Mouse (Mus musculus) hindbrain, embryonic 15.5 days (tissue): ENCODE measurements around the gene Il27. TPM values are rescaled to one million over a fixed set of nuclear protein-coding genes. Genes with fewer than 3 reads are reported as not detected.

Source experiments
- ATAC-seq: fragments of 200-750 bp; cut with Nextera tagmentation; 2 replicates; pipeline ENCODE4 v1.8.0; 2017; ENCODE audit warnings: low read depth, moderate number of reproducible peaks, moderate TSS enrichment; ENCODE audit not compliant: low FRiP score
- H3K27ac ChIP-seq: fragments of 300-500 bp; sonication (generic); replicated peaks from 2 replicates; pipeline ENCODE4 v1.5.1; 2015; ENCODE audit warnings: mild to moderate bottlenecking, inconsistent platforms
- H3K27me3 ChIP-seq: fragments of 300-500 bp; sonication (generic); 2 replicates; pipeline ENCODE4 v1.6.1; 2015; ENCODE audit warnings: control low read depth, inconsistent platforms
- H3K36me3 ChIP-seq: fragments of 300-500 bp; sonication (generic); 2 replicates; pipeline ENCODE4 v1.6.1; 2015; ENCODE audit warnings: control low read depth, inconsistent platforms
- H3K4me1 ChIP-seq: fragments of 300-500 bp; sonication (generic); replicated peaks from 2 replicates; pipeline ENCODE4 v1.6.1; 2015; ENCODE audit warnings: control low read depth, inconsistent platforms
- H3K4me2 ChIP-seq: fragments of 300-500 bp; sonication (generic); 2 replicates; pipeline ENCODE4 v1.6.1; 2015; ENCODE audit warnings: moderate library complexity, mild to moderate bottlenecking, inconsistent platforms
- H3K4me3 ChIP-seq: fragments of 300-500 bp; sonication (generic); 2 replicates; pipeline ENCODE4 v1.5.1; 2015; ENCODE audit warnings: mild to moderate bottlenecking, inconsistent platforms
- H3K9ac ChIP-seq: fragments of 300-500 bp; sonication (generic); 2 replicates; pipeline ENCODE4 v1.6.1; 2015; ENCODE audit warnings: inconsistent platforms
- H3K9me3 ChIP-seq: fragments of 300-500 bp; sonication (generic); 2 replicates; pipeline ENCODE4 v1.6.1; 2016; ENCODE audit warnings: control low read depth, inconsistent platforms
- WGBS: fragments of 180-500 bp; shearing (Covaris S2); methylation state at CpG from one replicate; pipeline ENCODE4 v1.1.7; 2015; 5-methylcytosine and 5-hydroxymethylcytosine counted together
- microRNA-seq: library from miRNA; unstranded; fragments of <30 nt; microRNA quantifications from one replicate; pipeline ENCODE4, GENCODE M21; 2016
- polyA plus RNA-seq: library from polyadenylated mRNA; unstranded; fragments of >200 nt; fragmentation: Nextera tagmentation; extraction: Ambion mirVana; gene quantifications from 2 replicates; pipeline ENCODE4 v1.2.1, GENCODE M21; 2015

Il27 gene
- polyA plus RNA-seq, 1 experiment from 2014 or later: not detected

- H3K9me3 ChIP-seq: no peaks in the 10 kb centered on the region
- H3K36me3 ChIP-seq: peaks cover 25% of the 10 kb centered on the region
- no peaks in the 10 kb centered on the region for H3K27me3 ChIP-seq
- under 1% methylated on average over 46 of the region's 46 CpGs for WGBS
- H3K9ac ChIP-seq: peak within 1 kb of the TSS; percentile 87
- peak within 1 kb of the TSS; percentile 98 for H3K4me3 ChIP-seq
- peak within 1 kb of the TSS; percentile 84 for H3K27ac ChIP-seq
- peaks cover 12% of the 10 kb centered on the region for H3K4me1 ChIP-seq
- peak within 1 kb of the TSS; percentile 75 for H3K4me2 ChIP-seq
- ATAC-seq: peak; percentile 95
These were observed 28.5 kb downstream of the Il27 start, which contains the start of gene Eif3c for GRCm38 (mm10) chr7:126566094-126566765. TSS of gene Eif3c (minus strand) at chr7:126566411.

- H3K9me3 ChIP-seq: no peaks in the 10 kb centered on the region
- peak overlapping the region; percentile 75 for H3K4me2 ChIP-seq
- H3K36me3 ChIP-seq: peaks cover 30% of the 10 kb centered on the region
- ATAC-seq: no peak
- H3K27ac ChIP-seq: peak overlapping the region; percentile 84
- no peaks in the 10 kb centered on the region for H3K27me3 ChIP-seq
- H3K9ac ChIP-seq: peak overlapping the region; percentile 87
- H3K4me1 ChIP-seq: peaks cover 12% of the 10 kb centered on the region
- WGBS: under 1% methylated on average over 28 of the region's 28 CpGs
- peak overlapping the region; percentile 98 for H3K4me3 ChIP-seq
These were observed 29.0 kb downstream of the Il27 start for GRCm38 (mm10) chr7:126565693-126566092.

GRCm38 (mm10) chr7:126556635-126557034, 38.1 kb downstream of the Il27 start:
- no peaks in the 10 kb centered on the region for H3K27me3 ChIP-seq
- no peak overlapping the region for H3K4me2 ChIP-seq
- no peak overlapping the region for H3K9ac ChIP-seq
- no peak for ATAC-seq
- H3K4me3 ChIP-seq: no peak overlapping the region
- H3K36me3 ChIP-seq: peaks cover 90% of the 10 kb centered on the region
- no peaks in the 10 kb centered on the region for H3K9me3 ChIP-seq
- H3K4me1 ChIP-seq: no peaks in the 10 kb centered on the region
- over 99% methylated on average over 5 of the region's 5 CpGs for WGBS
- H3K27ac ChIP-seq: no peak overlapping the region

GRCm38 (mm10) chr7:126554796-126555195, 39.9 kb downstream of the Il27 start:
- Histone ChIP-seq H3K36me3 (peaks cover 96% of the 10 kb centered on the region), H3K4me2 (no peak overlapping the region), H3K4me1 (no peaks in the 10 kb centered on the region), H3K27ac (no peak overlapping the region), H3K9me3 (no peaks in the 10 kb centered on the region), H3K9ac (no peak overlapping the region), H3K4me3 (no peak overlapping the region), H3K27me3 (no peaks in the 10 kb centered on the region)
- WGBS: 95% methylated on average over 1 of the region's 1 CpGs
- ATAC-seq: no peak

GRCm38 (mm10) chr7:126545631-126546030, 49.1 kb downstream of the Il27 start:
- no peak overlapping the region for H3K4me3 ChIP-seq
- 87% methylated on average over 2 of the region's 2 CpGs for whole genome bisulfite sequencing
- no peaks in the 10 kb centered on the region for H3K9me3 ChIP-seq
- H3K36me3 ChIP-seq: peaks cover 63% of the 10 kb centered on the region
- no peak overlapping the region for H3K27ac ChIP-seq
- ATAC-seq: no peak
- no peaks in the 10 kb centered on the region for H3K27me3 ChIP-seq
- no peak overlapping the region for H3K4me2 ChIP-seq
- H3K4me1 ChIP-seq: no peaks in the 10 kb centered on the region
- H3K9ac ChIP-seq: no peak overlapping the region

- peaks cover 24% of the 10 kb centered on the region for H3K36me3 ChIP-seq
- H3K27me3 ChIP-seq: peaks cover 6% of the 10 kb centered on the region
- WGBS: 71% methylated on average over 1 of the region's 1 CpGs
- no peak overlapping the region for H3K9ac ChIP-seq
- ATAC-seq: no peak
- H3K9me3 ChIP-seq: no peaks in the 10 kb centered on the region
- H3K4me2 ChIP-seq: no peak overlapping the region
- no peaks in the 10 kb centered on the region for H3K4me1 ChIP-seq
- no peak overlapping the region for H3K4me3 ChIP-seq
- H3K27ac ChIP-seq: no peak overlapping the region
These were observed 53.1 kb downstream of the Il27 start for GRCm38 (mm10) chr7:126541661-126542060.

Small RNA genes within 50 kb of the gene (microRNA-seq; reads per million reads assigned to microRNA genes)
- gene Mir7059: 1.1 reads per million

Other genes starting within 250 kb of the Il27 start
- 1.2 and 1.3 TPM in 2 replicates for gene Lat, start 225.4 kb downstream of the Il27 start, polyA plus RNA-seq
- gene Spns1, start 217.5 kb downstream of the Il27 start, polyA plus RNA-seq: 82.7 and 90.9 TPM in 2 replicates
- gene Nfatc2ip, start 198.2 kb downstream of the Il27 start, polyA plus RNA-seq: 2.7 and 3.5 TPM in 2 replicates
- gene Cd19, start 180.1 kb downstream of the Il27 start, polyA plus RNA-seq: 0.06 and 0.08 TPM in 2 replicates
- gene Rabep2, start 166.2 kb downstream of the Il27 start, polyA plus RNA-seq: 22.8 and 24.2 TPM in 2 replicates
- 0.55 and 0.71 TPM in 2 replicates for gene Atp2a1, start 131.8 kb downstream of the Il27 start, polyA plus RNA-seq
- gene Sh2b1, start 119.5 kb downstream of the Il27 start, polyA plus RNA-seq: 70.9 and 77.1 TPM in 2 replicates
- gene Tufm, start 107.6 kb downstream of the Il27 start, polyA plus RNA-seq: 126 and 130 TPM in 2 replicates
- 68.6 and 75.7 TPM in 2 replicates for gene Atxn2l, start 91.5 kb downstream of the Il27 start, polyA plus RNA-seq
- 176 and 179 TPM in 2 replicates for gene Eif3c, start 28.5 kb downstream of the Il27 start, polyA plus RNA-seq
- 0.46 and 0.52 TPM in 2 replicates for gene Apobr, start 10.0 kb downstream of the Il27 start, polyA plus RNA-seq
- gene Cln3, start 9.1 kb downstream of the Il27 start, polyA plus RNA-seq: 33.4 and 37.2 TPM in 2 replicates
- 11.7 and 14.9 TPM in 2 replicates for gene Nupr1, start 35.9 kb upstream of the Il27 start, polyA plus RNA-seq
- gene Sgf29, start 54.4 kb upstream of the Il27 start, polyA plus RNA-seq: 58.7 and 61.0 TPM in 2 replicates
- 7.3 and 10.5 TPM in 2 replicates for gene Sult1a1, start 81.5 kb upstream of the Il27 start, polyA plus RNA-seq
- gene Bola2, start 100.5 kb upstream of the Il27 start, polyA plus RNA-seq: 139 and 143 TPM in 2 replicates
- 16.2 and 16.7 TPM in 2 replicates for gene Slx1b, start 100.8 kb upstream of the Il27 start, polyA plus RNA-seq
- gene Coro1a, start 112.8 kb upstream of the Il27 start, polyA plus RNA-seq: 104 and 108 TPM in 2 replicates
- gene Mapk3, start 164.7 kb upstream of the Il27 start, polyA plus RNA-seq: 107 and 115 TPM in 2 replicates
- gene Gdpd3, start 171.4 kb upstream of the Il27 start, polyA plus RNA-seq: 1.5 TPM in 2 replicates
- 191 and 203 TPM in 2 replicates for gene Ypel3, start 182.0 kb upstream of the Il27 start, polyA plus RNA-seq
- gene Tbx6, start 186.5 kb upstream of the Il27 start, polyA plus RNA-seq: 0.62 and 0.75 TPM in 2 replicates
- gene Ppp4c, start 197.6 kb upstream of the Il27 start, polyA plus RNA-seq: 174 and 176 TPM in 2 replicates
- gene Fam57b, start 202.7 kb upstream of the Il27 start, polyA plus RNA-seq: 49.9 and 60.8 TPM in 2 replicates
- gene 4930451I11Rik, start 236.7 kb upstream of the Il27 start, polyA plus RNA-seq: 0.43 TPM in 1 of 2 replicates, not detected in the other